Mouse (Mus musculus): Measurements from ENCODE around the gene Nrg3. TPM values are rescaled to one million over a fixed set of nuclear protein-coding genes. Genes with fewer than 3 reads are reported as not detected.

The Nrg3 gene
- total and polyA plus RNA-seq, 3 experiments = not detected

DNA sequence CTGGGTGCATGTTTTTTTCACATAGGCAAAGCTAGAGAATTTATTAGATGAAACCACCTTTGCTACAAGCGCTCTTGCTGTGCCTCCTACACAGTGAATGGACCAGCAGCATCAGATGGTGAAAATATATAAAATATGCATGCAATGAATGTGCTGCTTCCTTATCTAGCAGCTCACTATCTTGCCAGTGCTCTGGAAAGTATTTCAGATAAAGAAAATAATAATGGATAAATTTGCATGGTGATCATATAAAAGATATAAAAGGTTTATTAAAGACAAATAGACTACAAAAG, 480.4 kb downstream of the Nrg3 start:
- H3K9me3 ChIP-seq (replicated peaks; ENCODE audit: insufficient read depth, low read length) = no peaks in the 10 kb centered on the region
- no peak overlapping the region for H3K4me3 ChIP-seq (ENCODE audit: control insufficient read depth in 1 of 2, insufficient read depth in 1 of 2, low read depth in 2 of 2, low read length in 2 of 2)
- DNase-seq (ENCODE audit: low read depth, low spot score) = no peak
- TF ChIP-seq SMC3 (IDR thresholded peaks at IDR 0.05; ENCODE audit: low read depth, low read length) (no peak), CHD2 (IDR thresholded peaks at IDR 0.05; ENCODE audit: low read length) (no peak), ELF1 (IDR thresholded peaks at IDR 0.05; ENCODE audit: low read depth, low read length) (no peak), POLR2A (IDR thresholded peaks at IDR 0.05; ENCODE audit: control insufficient read depth in 1 of 2, insufficient read depth in 1 of 2, low read depth in 1 of 2, low read length in 2 of 2, poor library complexity in 1 of 2) (no peak), GABPA (IDR thresholded peaks at IDR 0.05; ENCODE audit: low read depth, low read length) (no peak), KAT2A (conservative IDR thresholded peaks at IDR 0.05; ENCODE audit: low read depth, low read length) (no peak), TAL1 (IDR thresholded peaks at IDR 0.05; ENCODE audit: low read length) (no peak), MAFK (IDR thresholded peaks at IDR 0.05; ENCODE audit: borderline replicate concordance, low read depth, low read length) (no peak), SIN3A (IDR thresholded peaks at IDR 0.05; ENCODE audit: low read length) (no peak), UBTF (IDR thresholded peaks at IDR 0.05; ENCODE audit: borderline replicate concordance, insufficient read depth, low read depth, low read length) (no peak)
- H3K27ac ChIP-seq (ENCODE audit: control insufficient read depth, low read depth, low read length) = no peak overlapping the region
- no peaks in the 10 kb centered on the region for H3K4me1 ChIP-seq (ENCODE audit: control insufficient read depth in 1 of 2, insufficient read depth in 2 of 2, low read length in 2 of 2)
- no peaks in the 10 kb centered on the region for H3K27me3 ChIP-seq (ENCODE audit: control insufficient read depth in 1 of 2, insufficient read depth in 2 of 2, low read length in 2 of 2)
- H3K79me2 ChIP-seq (ENCODE audit: control insufficient read depth, insufficient read depth, low read length, poor library complexity) = no peaks in the 10 kb centered on the region
- H3K36me3 ChIP-seq (ENCODE audit: control insufficient read depth in 1 of 2, insufficient read depth in 2 of 2, low read length in 2 of 2) = no peaks in the 10 kb centered on the region
- no peak overlapping the region for H3K9ac ChIP-seq (ENCODE audit: control insufficient read depth, low read depth, low read length, poor library complexity, severe bottlenecking)

GRCm38 (mm10) chr14:38991847-38992573, 480.9 kb downstream of the Nrg3 start:
- no peak overlapping the region for H3K9ac ChIP-seq (ENCODE audit: control insufficient read depth, low read depth, low read length, poor library complexity, severe bottlenecking)
- no peak overlapping the region for H3K4me3 ChIP-seq (ENCODE audit: control insufficient read depth in 1 of 2, insufficient read depth in 1 of 2, low read depth in 2 of 2, low read length in 2 of 2)
- H3K27me3 ChIP-seq (ENCODE audit: control insufficient read depth in 1 of 2, insufficient read depth in 2 of 2, low read length in 2 of 2) = no peaks in the 10 kb centered on the region
- peak in 1 of 3 experiments; percentile 40; a peak in 2 of 6 replicates for TF ChIP-seq CTCF (IDR thresholded peaks at IDR 0.05 in 2 of 3, conservative IDR thresholded peaks at IDR 0.05 in 1 of 3; ENCODE audit: control insufficient read depth in 1 of 3, insufficient read depth in 1 of 3, low read depth in 2 of 3, low read length in 3 of 3, poor library complexity in 1 of 3, severe bottlenecking in 1 of 3)
- peak; percentile 54 for TF ChIP-seq SMC3 (IDR thresholded peaks at IDR 0.05; ENCODE audit: low read depth, low read length)
- TF ChIP-seq RCOR1 (IDR thresholded peaks at IDR 0.05; ENCODE audit: low read depth, low read length) = no peak
- peak; percentile 40 for TF ChIP-seq RAD21 (IDR thresholded peaks at IDR 0.05; ENCODE audit: low read depth, low read length)
- no peaks in the 10 kb centered on the region for H3K4me1 ChIP-seq (ENCODE audit: control insufficient read depth in 1 of 2, insufficient read depth in 2 of 2, low read length in 2 of 2)
- H3K27ac ChIP-seq (ENCODE audit: control insufficient read depth, low read depth, low read length) = no peak overlapping the region
- no peaks in the 10 kb centered on the region for H3K36me3 ChIP-seq (ENCODE audit: control insufficient read depth in 1 of 2, insufficient read depth in 2 of 2, low read length in 2 of 2)
- peak; percentile 5 for DNase-seq (ENCODE audit: low read depth, low spot score)
- no peaks in the 10 kb centered on the region for H3K9me3 ChIP-seq (replicated peaks; ENCODE audit: insufficient read depth, low read length)
- H3K79me2 ChIP-seq (ENCODE audit: control insufficient read depth, insufficient read depth, low read length, poor library complexity) = no peaks in the 10 kb centered on the region

DNA sequence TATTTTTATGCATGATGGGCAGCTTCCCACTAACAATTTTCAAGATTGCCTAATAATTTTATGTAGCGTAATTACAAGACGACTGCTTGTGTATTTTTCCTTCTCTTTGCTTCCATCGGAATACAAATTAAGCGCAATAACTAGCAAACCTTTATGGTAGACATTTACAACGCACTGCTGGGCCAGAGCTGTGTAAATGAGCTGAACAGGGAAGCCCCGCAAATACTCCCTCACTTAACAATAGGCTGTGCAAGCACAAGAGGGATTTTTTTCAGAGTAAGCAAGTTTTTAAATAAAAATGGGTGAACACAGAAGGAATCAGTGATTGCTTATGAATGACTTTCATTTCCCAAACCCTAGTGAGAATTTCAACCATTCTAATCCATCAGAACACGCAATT, 513.5 kb downstream of the Nrg3 start:
- no peak overlapping the region for H3K27ac ChIP-seq (ENCODE audit: control insufficient read depth, low read depth, low read length)

More for the DNA sequence above, 513.5 kb downstream of the Nrg3 start:
- TF ChIP-seq POLR2AphosphoS2 (IDR thresholded peaks at IDR 0.05; ENCODE audit: low read length) (no peak), ELF1 (IDR thresholded peaks at IDR 0.05; ENCODE audit: low read depth, low read length) (no peak), TAL1 (IDR thresholded peaks at IDR 0.05; ENCODE audit: low read length) (no peak), CHD1 (IDR thresholded peaks at IDR 0.05; ENCODE audit: low read depth, low read length) (no peak), MXI1 (IDR thresholded peaks at IDR 0.05; ENCODE audit: low read depth, low read length) (no peak), USF2 (IDR thresholded peaks at IDR 0.05; ENCODE audit: borderline replicate concordance in 1 of 2, insufficient read depth in 1 of 2, low read depth in 1 of 2, low read length in 2 of 2) (no peak), ZMIZ1 (IDR thresholded peaks at IDR 0.05; ENCODE audit: low read depth, low read length) (no peak), NRF1 (IDR thresholded peaks at IDR 0.05; ENCODE audit: insufficient read depth, low read depth, low read length, poor library complexity, severe bottlenecking) (no peak), E2F4 (IDR thresholded peaks at IDR 0.05; ENCODE audit: borderline replicate concordance, low read depth, low read length) (no peak), MEF2A (IDR thresholded peaks at IDR 0.05; ENCODE audit: extremely low read depth, insufficient replicate concordance, low read depth, low read length, poor library complexity, severe bottlenecking) (no peak), SMC3 (IDR thresholded peaks at IDR 0.05; ENCODE audit: low read depth, low read length) (no peak), KAT2A (conservative IDR thresholded peaks at IDR 0.05; ENCODE audit: low read depth, low read length) (no peak), EP300 (IDR thresholded peaks at IDR 0.05; ENCODE audit: low read depth in 1 of 2, low read length in 2 of 2) (no peak), HCFC1 (IDR thresholded peaks at IDR 0.05; ENCODE audit: low read depth, low read length) (no peak), SIN3A (IDR thresholded peaks at IDR 0.05; ENCODE audit: low read length) (no peak), ZNF384 (IDR thresholded peaks at IDR 0.05; ENCODE audit: low read depth, low read length) (no peak)
- Histone ChIP-seq H3K9me3 (replicated peaks; ENCODE audit: insufficient read depth, low read length) (no peaks in the 10 kb centered on the region), H3K36me3 (ENCODE audit: control insufficient read depth in 1 of 2, insufficient read depth in 2 of 2, low read length in 2 of 2) (no peaks in the 10 kb centered on the region), H3K4me1 (ENCODE audit: control insufficient read depth in 1 of 2, insufficient read depth in 2 of 2, low read length in 2 of 2) (no peaks in the 10 kb centered on the region), H3K27me3 (ENCODE audit: control insufficient read depth in 1 of 2, insufficient read depth in 2 of 2, low read length in 2 of 2) (no peaks in the 10 kb centered on the region), H3K79me2 (ENCODE audit: control insufficient read depth, insufficient read depth, low read length, poor library complexity) (no peaks in the 10 kb centered on the region), H3K9ac (ENCODE audit: control insufficient read depth, low read depth, low read length, poor library complexity, severe bottlenecking) (no peak overlapping the region), H3K4me3 (ENCODE audit: control insufficient read depth in 1 of 2, insufficient read depth in 1 of 2, low read depth in 2 of 2, low read length in 2 of 2) (no peak overlapping the region)
- no peak for DNase-seq (ENCODE audit: low read depth, low spot score)

Data from MEL (cell line).